Mouse (Mus musculus): ENCODE results near the gene Pdcd2. TPM values are rescaled to one million over a fixed set of nuclear protein-coding genes. Genes with fewer than 3 reads are reported as not detected.

Gene Pdcd2
- polyA plus RNA-seq (2012; rRNA removed), result 19.2 and 23.4 TPM in 2 replicates

DNA sequence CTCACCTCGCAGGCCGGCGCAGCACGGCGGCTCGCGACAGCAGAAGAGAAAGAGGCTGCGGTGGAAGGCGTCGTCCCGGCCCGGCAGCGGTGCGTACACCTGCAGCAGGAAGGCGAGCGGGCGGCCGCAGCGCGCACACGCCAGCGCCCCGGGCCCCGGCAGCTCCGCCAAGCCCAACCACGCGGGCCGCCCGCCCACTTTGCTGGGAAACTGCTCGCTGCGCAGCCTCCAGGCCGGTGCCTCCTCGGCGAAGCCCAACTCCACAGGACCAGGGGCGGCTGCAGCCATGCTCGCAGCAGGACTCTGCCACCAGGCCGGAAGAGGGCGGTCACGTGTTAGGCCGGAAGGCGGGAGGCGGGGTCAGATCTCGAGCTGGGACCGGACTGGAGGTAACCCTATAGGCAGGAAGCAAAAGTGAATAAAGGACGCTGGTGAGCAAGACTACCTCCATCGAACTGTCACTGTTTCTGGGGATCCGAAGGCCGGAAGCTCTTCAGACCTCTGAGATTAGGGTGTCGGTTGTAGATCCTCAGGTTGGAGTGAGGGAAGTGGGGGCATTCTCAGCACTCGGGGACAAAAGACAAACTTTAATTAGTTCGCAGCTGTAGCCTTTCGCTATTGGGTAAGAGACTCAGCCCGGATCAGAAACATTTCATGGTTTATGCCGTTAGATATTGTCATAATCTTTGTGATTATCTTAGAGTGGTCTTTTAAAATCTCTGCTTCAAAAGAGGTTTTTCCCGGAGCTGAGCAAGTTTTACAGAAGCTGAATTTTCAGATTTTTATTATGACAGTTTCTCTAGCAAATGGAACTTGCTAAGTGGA, at the start of gene Pdcd2:
Gene Pdcd2, minus strand, starts transcription at position 316 of the 825 bp plus-strand sequence.
- Histone ChIP-seq H3K27ac (ENCODE audit: insufficient read depth, low read depth, low read length) (peak within 1 kb of the TSS; percentile 52), H3K4me1 (ENCODE audit: control insufficient read depth, insufficient read depth, low read length) (peaks cover 4% of the 10 kb centered on the region; the same call in 1 of the 2 replicates), H3K27me3 (replicated peaks; ENCODE audit: control insufficient read depth, insufficient read depth, low read length) (no peaks in the 10 kb centered on the region), H3K4me3 (ENCODE audit: insufficient read depth, low read depth, low read length) (peak within 1 kb of the TSS; percentile 85), H3K36me3 (ENCODE audit: control insufficient read depth, insufficient read depth, low read length) (peaks cover 2% of the 10 kb centered on the region; the same call in 1 of the 2 replicates)
- 1% methylated on average over 55 of the region's 55 CpGs for WGBS
- DNase-seq, result peak; percentile 98
- TF ChIP-seq POLR2A (IDR thresholded peaks at IDR 0.05; ENCODE audit: low read depth, low read length), result no peak
- peak; percentile 38 for TF ChIP-seq CTCF (conservative IDR thresholded peaks at IDR 0.05; ENCODE audit: insufficient read depth, insufficient read length, low read depth, low read length)

DNA sequence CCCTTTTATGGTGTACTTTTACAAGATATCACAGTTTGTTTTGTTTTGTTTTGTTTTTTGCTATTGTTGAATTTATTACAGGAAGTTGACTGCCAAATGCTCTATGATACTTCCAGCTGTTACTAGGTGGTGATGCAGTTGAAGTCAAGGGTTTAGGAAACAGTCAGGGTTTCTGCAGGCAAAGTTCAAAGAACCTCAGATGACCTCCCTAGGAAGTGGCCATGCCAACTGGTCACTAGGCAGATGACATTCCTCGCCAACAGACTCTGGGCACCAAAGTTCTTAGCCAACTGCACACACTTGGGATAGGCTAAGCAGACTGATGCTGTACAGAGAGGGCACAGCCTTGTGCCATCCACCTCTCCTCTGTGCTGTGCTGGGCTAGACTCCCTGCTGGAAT, 48.0 kb upstream of the Pdcd2 start:
- TF ChIP-seq CTCF (conservative IDR thresholded peaks at IDR 0.05; ENCODE audit: insufficient read depth, insufficient read length, low read depth, low read length) (no peak), POLR2A (IDR thresholded peaks at IDR 0.05; ENCODE audit: low read depth, low read length) (no peak)
- Histone ChIP-seq H3K4me1 (ENCODE audit: control insufficient read depth, insufficient read depth, low read length) (no peaks in the 10 kb centered on the region), H3K27me3 (replicated peaks; ENCODE audit: control insufficient read depth, insufficient read depth, low read length) (no peaks in the 10 kb centered on the region), H3K27ac (ENCODE audit: insufficient read depth, low read depth, low read length) (no peak overlapping the region), H3K4me3 (ENCODE audit: insufficient read depth, low read depth, low read length) (no peak overlapping the region), H3K36me3 (ENCODE audit: control insufficient read depth, insufficient read depth, low read length) (no peaks in the 10 kb centered on the region)
- no peak for DNase-seq
- WGBS, result 53% methylated on average over 1 of the region's 1 CpGs

DNA sequence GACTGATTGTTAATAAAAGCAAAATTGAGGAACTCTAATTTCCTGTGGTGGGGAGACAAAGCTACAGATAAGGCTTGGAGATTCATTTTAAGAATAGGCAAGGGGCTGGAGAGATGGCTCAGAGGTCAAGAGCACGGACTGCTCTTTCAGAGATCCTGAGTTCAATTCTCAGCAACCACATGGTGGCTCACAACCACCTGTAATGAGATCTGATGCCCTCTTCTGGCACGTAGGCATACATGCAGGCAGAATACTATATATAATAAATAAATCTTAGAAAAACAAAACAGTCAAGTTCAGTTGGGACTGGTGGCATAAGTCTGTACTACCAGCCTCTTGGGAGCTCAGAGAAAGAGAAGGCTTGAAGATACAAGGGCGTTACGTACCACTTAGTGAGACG, 39.8 kb upstream of the Pdcd2 start:
- H3K36me3 ChIP-seq (ENCODE audit: control insufficient read depth, insufficient read depth, low read length), result no peaks in the 10 kb centered on the region
- TF ChIP-seq POLR2A (IDR thresholded peaks at IDR 0.05; ENCODE audit: low read depth, low read length), result no peak
- TF ChIP-seq CTCF (conservative IDR thresholded peaks at IDR 0.05; ENCODE audit: insufficient read depth, insufficient read length, low read depth, low read length), result no peak
- H3K27me3 ChIP-seq (replicated peaks; ENCODE audit: control insufficient read depth, insufficient read depth, low read length), result no peaks in the 10 kb centered on the region
- 79% methylated on average over 5 of the region's 5 CpGs for WGBS
- H3K4me1 ChIP-seq (ENCODE audit: control insufficient read depth, insufficient read depth, low read length), result 0 out of 2 replicates have a peak, but pooled peaks cover 5% of the 10 kb centered on the region
- DNase-seq, result no peak
- H3K4me3 ChIP-seq (ENCODE audit: insufficient read depth, low read depth, low read length), result no peak overlapping the region
- no peak overlapping the region for H3K27ac ChIP-seq (ENCODE audit: insufficient read depth, low read depth, low read length)

DNA sequence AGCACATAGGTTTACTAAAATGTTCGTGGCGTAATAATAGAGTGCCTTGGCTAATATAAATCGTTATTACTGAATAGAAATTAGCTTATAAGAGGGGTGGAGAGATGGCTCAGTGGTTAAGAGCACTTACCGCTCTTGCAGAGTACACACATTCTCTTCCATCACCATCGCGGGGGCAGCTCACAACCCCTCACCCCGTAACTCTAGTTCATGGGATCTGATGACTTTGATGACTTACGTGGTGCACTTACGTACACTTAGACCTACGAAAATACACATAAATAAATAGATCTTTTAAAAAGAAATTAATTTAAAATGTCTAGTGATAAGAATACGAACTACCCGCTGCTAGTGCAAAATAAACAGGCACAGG, 37.8 kb upstream of the Pdcd2 start:
- peak; percentile 13 for DNase-seq
- Histone ChIP-seq H3K27ac (ENCODE audit: insufficient read depth, low read depth, low read length) (no peak overlapping the region), H3K4me3 (ENCODE audit: insufficient read depth, low read depth, low read length) (peak overlapping the region; percentile 53), H3K4me1 (ENCODE audit: control insufficient read depth, insufficient read depth, low read length) (0 out of 2 replicates have a peak, but pooled peaks cover 5% of the 10 kb centered on the region), H3K36me3 (ENCODE audit: control insufficient read depth, insufficient read depth, low read length) (no peaks in the 10 kb centered on the region), H3K27me3 (replicated peaks; ENCODE audit: control insufficient read depth, insufficient read depth, low read length) (no peaks in the 10 kb centered on the region)
- 34% methylated on average over 12 of the region's 12 CpGs for whole genome bisulfite sequencing
- TF ChIP-seq POLR2A (IDR thresholded peaks at IDR 0.05; ENCODE audit: low read depth, low read length) (no peak), CTCF (conservative IDR thresholded peaks at IDR 0.05; ENCODE audit: insufficient read depth, insufficient read length, low read depth, low read length) (no peak)

DNA sequence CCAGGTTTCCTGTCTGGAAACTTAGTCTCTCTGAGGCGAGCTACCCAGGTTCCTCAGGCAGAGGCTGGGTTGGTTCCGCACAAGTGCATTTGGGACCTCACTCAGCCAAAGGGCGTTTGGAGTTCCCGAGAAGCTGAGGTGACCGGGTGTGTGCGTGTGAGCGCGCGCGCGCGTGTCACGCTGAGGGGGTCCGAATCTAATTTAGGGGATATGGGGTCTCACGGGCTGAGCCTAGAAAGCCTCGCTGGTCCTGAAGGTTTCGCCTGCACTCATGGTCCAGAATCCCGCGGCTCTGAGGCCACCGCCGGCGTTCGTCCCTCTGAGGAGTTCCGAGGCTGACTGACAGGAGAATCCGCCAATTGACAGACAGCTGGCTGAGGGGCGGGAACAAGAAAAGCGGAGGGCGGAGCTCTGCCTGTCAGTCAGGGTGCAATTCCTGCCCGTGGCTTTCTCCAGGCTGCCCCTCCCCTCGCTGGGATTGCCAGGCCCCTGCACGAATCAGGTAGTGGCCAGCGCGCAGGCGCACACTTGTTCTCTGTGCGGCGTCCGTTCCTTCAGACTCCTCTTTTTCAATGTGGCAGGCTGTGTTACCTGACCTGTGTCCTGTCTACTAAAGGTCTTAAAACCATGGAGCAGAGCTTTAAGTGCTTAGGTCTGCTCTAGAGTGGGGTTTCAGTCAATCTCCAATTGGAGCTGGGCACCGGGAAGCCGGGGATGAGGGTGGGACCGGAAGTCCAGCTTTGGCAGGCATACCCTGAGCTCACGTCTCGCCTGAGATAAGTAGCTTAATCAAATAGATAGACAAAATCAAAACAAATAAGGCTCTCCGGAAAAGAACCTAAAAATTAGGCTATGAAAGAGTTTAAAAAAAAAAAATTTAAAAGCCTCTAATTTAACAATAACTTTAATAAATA, 37.2 kb upstream of the Pdcd2 start, which contains the start of gene Prdm9:
Gene Prdm9, minus strand, starts transcription at position 341 of the 914 bp plus-strand sequence.
- Histone ChIP-seq H3K27me3 (replicated peaks; ENCODE audit: control insufficient read depth, insufficient read depth, low read length) (no peaks in the 10 kb centered on the region), H3K27ac (ENCODE audit: insufficient read depth, low read depth, low read length) (peak within 1 kb of the TSS; percentile 99), H3K36me3 (ENCODE audit: control insufficient read depth, insufficient read depth, low read length) (no peaks in the 10 kb centered on the region), H3K4me3 (ENCODE audit: insufficient read depth, low read depth, low read length) (peak within 1 kb of the TSS; percentile 88), H3K4me1 (ENCODE audit: control insufficient read depth, insufficient read depth, low read length) (0 out of 2 replicates have a peak, but pooled peaks cover 5% of the 10 kb centered on the region)
- under 1% methylated on average over 43 of the region's 43 CpGs for WGBS
- peak; percentile 100 for DNase-seq
- TF ChIP-seq POLR2A (IDR thresholded peaks at IDR 0.05; ENCODE audit: low read depth, low read length) (peak; percentile 72), CTCF (conservative IDR thresholded peaks at IDR 0.05; ENCODE audit: insufficient read depth, insufficient read length, low read depth, low read length) (no peak)

DNA sequence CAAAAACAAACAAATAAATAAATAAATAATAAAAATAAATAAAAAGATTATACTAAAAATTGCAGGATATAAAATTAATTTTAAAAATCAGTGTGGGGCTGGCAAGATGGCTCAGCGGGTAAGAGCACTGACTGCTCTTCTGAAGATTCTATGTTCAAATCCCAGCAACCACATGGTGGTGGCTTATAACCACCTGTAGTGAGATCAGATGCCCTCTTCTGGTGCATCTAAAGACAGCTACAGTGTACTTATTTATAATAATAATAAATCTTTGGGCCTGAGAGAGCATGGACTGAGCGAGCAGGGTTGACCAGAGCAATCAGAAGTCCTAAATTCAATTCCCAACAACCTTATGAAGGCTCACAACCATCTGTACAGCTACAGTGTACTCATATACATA, 32.8 kb upstream of the Pdcd2 start:
- Histone ChIP-seq H3K27ac (ENCODE audit: insufficient read depth, low read depth, low read length) (no peak overlapping the region), H3K36me3 (ENCODE audit: control insufficient read depth, insufficient read depth, low read length) (no peaks in the 10 kb centered on the region), H3K4me3 (ENCODE audit: insufficient read depth, low read depth, low read length) (no peak overlapping the region), H3K4me1 (ENCODE audit: control insufficient read depth, insufficient read depth, low read length) (0 out of 2 replicates have a peak, but pooled peaks cover 5% of the 10 kb centered on the region), H3K27me3 (replicated peaks; ENCODE audit: control insufficient read depth, insufficient read depth, low read length) (no peaks in the 10 kb centered on the region)
- 92% methylated on average over 2 of the region's 2 CpGs for WGBS
- no peak for DNase-seq
- no peak for TF ChIP-seq CTCF (conservative IDR thresholded peaks at IDR 0.05; ENCODE audit: insufficient read depth, insufficient read length, low read depth, low read length)
- no peak for TF ChIP-seq POLR2A (IDR thresholded peaks at IDR 0.05; ENCODE audit: low read depth, low read length)

All from kidney, adult 2 months (tissue).